Mouse (Mus musculus): ENCODE measurements at regions not wholly inside any gene's neighbourhood (a gene's known extent, or its start where the extent isn't known, plus 50 kb on each side); places are given as distances from the start of the nearest gene placed in this dataset.
"Not testable (repeated sequence)": the region's sequence is repeated elsewhere in the genome, so short reads cannot be mapped to it uniquely, and the experiment has no call there.

GRCm38 (mm10) chr3:152040751-152041150 is 125.3 kb downstream of the Gipc2 start:
- DNase-seq = no peak

DNA sequence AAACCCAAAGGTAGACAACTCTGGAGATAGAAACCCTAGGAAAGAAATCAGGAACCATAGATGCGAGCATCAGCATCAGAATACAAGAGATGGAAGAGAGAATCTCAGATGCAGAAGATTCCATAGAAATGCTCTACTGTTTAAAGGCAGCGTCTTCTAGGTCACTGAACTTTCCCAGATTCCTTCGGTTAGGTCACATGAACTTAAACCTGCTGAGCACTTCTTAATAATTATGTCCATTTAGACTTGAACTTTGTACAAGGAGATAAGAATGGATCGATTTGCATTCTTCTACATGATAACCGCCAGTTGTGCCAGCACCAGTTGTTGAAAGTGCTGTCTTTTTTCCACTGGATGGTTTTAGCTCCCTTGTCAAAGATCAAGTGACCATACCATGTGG is 129.2 kb downstream of the Gipc2 start:
- not testable (repeated sequence) for DNase-seq

GRCm38 (mm10) chr3:152035416-152035815 is 130.6 kb downstream of the Gipc2 start:
- DNase-seq = no peak

DNA sequence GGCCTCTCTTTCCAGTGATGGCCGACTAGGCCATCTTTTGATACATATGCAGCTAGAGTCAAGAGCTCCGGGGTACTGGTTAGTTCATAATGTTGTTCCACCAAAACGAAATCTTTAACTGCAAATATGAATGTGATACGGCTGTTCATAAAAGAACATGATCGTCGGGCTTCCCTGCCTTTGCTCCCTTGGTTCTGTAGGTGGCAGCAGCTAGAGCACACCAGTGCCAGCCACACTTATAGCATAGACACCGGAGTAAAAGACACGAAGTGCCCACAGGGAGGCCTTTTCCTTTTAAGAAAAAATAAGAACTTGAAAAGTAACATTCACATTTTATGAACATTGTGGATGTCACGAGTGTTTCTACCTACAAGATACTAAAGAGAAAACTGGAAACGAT is 131.3 kb downstream of the Gipc2 start:
- DNase-seq = no peak

DNA sequence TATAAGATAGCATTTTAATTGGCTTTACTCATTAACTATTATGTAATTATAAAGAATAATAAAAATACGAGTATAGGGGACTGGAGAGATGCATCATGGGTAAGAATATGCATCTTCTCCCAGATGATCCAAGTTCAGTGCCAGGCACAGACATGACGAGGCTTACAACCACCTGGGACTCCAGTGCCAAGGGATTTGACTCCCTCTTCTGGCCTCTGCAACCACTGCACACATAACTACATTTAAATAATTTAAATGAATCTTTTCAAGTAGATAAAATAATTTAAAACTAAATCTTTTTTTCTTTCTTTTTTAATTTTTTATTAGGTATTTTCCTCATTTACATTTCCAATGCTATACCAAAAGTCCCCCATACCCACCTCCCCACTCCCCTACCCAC is 131.8 kb downstream of the Gipc2 start:
- DNase-seq = no peak

GRCm38 (mm10) chr3:152032663-152033318 is 133.2 kb downstream of the Gipc2 start:
- no peak for DNase-seq

- no peak for DNase-seq
These were observed 137.3 kb downstream of the Gipc2 start for GRCm38 (mm10) chr3:152028695-152029094.

DNA sequence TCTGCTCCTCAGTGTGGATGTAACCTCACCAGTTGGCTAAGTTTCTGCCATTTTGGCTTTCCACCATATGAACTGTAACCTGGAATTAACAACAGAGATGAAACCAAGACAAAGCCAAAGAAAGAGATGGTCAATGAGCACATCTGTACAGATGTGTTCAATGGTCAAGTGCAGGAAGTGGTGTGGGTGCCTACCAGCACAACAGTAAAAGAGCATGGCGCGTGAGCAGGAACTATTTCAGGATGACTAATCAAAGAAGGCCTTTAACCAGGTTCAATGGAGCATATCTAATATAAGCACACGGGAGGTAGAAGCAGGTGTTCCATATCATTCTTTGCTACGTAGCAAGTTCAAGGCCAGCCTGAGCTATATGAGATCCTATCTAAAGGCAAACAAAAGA is 140.0 kb downstream of the Gipc2 start:
- DNase-seq = no peak

DNA sequence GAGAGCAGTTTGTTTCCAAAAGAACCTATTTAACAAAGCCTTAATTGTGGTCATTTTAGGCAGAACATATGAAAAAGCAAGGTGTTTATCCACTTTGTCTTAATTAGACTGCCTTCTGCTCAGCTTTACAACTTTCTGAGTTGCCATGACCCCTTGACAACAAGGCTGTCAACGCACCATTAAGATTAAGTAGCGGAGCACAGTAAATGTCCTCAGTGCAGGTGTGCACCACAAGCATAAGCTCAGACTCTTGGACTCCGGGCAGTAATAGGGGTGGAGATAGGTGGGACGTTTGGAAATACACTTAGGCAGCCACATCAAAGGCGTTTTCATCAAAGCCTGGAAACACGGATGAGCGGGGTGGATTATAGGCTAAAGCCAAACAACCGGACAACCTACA is 140.9 kb downstream of the Gipc2 start:
- DNase-seq = no peak

DNA sequence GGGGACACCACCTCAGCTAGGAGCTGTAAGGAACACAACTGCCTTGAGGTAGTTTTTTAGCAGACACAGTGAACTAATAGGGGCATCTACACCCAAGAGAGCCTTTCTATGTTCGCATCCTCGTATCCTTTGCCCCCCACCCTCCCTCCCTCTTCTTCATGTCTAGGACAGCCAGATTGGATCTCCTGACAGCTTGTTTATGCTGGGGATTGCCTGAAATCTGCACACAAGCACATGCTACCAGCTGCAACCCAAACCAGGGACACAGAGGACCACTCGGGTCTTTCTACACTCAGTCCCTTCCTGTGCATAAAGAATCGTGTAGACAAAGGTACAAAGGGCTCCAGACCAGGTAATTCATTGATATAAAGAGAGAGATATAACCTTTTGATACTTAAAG is 159.3 kb downstream of the Gipc2 start:
- DNase-seq = no peak

DNA sequence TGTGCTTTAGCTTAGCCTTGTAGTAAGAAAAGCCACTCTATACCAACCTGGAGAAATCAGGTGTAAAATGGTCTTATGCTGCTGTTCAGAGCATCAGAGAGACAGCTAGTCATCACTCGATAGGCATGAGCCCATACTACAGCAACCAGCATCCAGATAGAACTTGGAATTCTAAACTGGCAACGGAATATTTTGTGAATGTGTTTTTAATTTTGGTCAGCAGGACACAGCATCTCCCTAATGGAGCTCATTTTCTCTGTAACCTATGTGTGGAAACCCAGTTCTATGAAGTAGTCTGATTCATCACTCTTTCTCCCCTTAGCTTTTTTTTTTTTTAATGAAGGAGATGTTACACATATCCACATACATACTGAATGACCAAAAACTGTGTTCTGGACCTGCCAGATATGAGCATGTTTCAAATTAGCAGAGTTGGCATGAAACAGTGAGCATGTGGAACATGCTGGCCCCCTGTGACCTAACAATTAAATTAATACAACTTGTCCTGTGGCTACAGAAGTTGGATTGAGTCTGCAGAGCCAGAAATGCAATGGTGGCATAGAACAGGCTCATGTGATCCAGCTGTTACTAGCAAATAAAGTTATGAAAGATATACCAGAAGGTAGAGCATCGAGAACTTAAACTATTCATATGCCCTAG is 160.5 kb downstream of the Gipc2 start:
- no peak for DNase-seq

DNA sequence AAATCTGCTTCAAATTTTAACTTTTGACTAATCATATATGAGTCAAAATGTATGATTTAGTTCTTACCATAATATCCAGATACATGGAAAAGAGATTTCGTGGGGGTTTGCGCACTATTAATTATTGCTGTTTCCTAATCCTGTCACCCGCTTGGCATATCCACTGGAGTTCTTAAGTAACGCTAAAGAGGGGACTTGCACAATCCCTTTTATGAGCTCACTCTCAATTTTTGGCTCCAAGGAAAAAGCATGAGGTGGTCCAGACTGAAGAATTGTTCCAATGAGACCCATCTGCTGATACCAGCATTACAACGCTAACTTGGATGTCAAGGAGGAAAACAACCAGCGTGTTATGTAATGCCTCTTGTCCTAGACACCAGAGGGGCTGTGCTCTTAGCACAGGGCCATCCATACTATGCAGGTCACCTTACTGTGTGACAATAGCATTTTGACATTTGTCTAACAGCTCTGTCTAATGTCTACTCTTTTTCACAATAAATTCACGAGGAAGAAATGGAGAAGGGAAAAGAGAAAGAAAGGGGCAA is 161.5 kb downstream of the Gipc2 start:
- DNase-seq = no peak

DNA sequence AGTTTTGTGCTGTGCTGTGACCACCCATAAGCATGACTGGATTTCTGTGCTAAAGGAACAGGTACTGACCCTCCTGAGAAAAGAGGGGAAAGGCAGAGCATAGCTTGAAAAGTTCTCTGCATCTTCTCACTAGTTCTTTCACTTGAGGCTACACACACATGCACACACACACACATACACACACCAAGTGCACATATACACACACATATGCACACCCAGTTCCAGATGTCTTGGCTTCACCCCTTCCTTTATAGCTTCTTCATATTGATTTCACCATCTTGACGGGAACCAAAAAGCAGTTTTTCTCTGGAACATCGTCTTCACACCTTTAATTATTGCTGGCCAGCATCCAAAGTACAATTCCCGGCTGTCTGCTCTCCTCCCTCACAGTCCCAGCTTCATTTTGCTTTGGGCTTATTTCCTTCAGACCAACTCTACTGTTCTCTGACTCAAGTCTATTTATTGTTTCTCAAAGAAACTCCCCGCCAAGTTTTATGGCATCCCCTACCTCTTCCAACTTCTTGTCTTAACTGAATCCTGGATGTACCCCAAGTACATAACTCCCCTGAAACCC is 160.2 kb upstream of the Ptgfr start:
- no peak for DNase-seq

DNA sequence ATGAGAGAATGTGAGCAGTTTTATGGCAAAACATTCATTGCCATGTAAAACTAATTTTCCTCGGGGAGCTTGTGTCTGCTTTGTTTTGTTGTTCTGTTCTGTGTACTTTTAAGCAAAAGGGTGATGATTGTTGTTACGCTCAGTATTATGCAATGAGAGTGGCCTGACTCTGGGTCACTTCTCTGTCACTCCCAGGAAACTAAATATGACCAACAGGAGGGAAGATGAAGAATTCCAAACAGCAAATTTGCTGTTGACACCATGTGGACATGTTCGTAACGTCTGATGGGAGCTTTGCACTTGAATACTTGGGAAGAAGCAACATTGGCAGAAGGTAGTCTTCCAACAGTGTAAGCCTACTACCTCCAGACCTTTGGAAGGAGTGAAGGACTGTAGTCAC is 159.7 kb upstream of the Ptgfr start:
- DNase-seq = no peak

GRCm38 (mm10) chr3:151988221-151988620 is 150.8 kb upstream of the Ptgfr start:
- DNase-seq = no peak

- DNase-seq = no peak
These were observed 140.7 kb upstream of the Ptgfr start for GRCm38 (mm10) chr3:151978136-151978535.

GRCm38 (mm10) chr3:151977651-151978050 is 140.2 kb upstream of the Ptgfr start:
- no peak for DNase-seq

DNA sequence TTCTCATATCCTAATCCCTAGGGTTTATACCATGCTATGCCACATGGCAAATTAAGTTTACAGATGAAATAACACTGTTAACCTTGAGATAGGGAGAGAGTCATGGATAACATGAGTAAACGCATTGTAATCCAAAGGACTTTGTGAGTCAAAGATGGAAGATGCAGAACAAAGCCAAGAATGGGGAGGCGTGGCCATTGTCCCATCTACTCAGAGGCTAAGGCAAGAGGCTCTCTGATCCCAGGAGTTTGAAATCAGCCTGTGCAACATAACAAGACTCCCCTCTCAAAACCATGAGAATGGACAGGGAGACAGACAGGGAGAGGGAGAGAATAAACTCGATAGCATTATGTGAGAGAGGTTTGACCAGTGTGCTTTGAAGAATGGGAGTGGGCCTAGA is 112.4 kb upstream of the Ptgfr start:
- DNase-seq = no peak

- no peak for DNase-seq
These were observed 110.7 kb upstream of the Ptgfr start for GRCm38 (mm10) chr3:151948015-151948645.

DNA sequence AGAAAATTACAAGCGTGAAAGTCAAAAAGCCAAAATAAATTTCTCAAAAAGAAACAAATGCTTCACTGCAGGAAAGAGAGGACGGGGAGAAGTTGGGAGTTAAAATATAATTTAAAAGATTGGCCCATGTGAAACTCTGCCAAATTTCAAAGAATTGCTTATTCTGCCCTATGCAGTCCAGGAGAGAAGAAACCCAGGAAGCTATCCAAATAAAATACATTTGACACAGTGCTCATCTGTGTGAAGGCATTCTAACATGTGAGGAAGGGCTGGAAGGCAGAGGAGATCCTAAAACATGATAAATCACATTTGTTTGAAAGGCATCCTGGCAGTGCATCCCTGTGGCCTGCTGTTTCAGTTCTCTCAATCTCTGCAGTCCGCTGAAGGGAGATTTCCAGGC is 108.5 kb upstream of the Ptgfr start:
- DNase-seq = no peak

DNA sequence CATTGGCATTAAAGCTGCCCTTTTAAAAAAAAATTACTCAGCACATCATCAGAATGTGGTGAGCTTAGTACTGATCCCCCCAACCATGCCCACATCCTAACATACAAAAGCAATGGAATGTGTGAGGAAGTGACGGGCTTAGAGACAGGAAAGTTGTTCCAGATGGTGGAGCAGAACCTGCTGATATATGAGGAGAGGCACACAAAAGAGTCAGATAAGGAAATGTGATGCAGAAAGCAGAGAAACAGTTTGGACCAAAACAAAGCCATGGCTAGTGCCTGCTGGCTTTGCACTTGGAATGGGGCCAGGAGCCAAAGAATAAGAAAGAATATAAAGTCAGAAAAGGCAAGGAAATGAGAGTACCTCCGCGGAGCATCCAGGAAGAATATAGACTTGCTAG is 106.1 kb upstream of the Ptgfr start:
- DNase-seq = no peak

GRCm38 (mm10) chr3:151938472-151939029 is 101.1 kb upstream of the Ptgfr start:
- no peak for DNase-seq

DNA sequence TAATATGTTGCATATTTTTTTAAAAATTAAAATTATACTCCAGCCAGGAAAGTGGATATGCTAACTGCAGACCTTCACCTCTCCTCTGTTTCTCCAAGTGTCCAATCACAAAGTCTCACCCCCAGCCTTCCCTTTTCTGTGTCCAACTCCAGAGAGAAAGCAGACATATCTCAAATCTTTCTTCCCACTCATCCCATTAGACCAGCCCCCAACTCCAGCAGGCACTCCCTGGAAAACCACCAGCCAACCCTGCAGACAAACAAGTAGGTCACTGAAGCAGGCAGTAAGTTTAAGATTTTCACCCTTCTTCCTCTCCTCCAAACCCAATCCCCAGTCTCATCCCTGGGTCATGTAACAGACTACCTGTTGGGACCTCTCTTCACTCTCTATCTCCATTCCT is 94.2 kb upstream of the Ptgfr start:
- DNase-seq = no peak

DNA sequence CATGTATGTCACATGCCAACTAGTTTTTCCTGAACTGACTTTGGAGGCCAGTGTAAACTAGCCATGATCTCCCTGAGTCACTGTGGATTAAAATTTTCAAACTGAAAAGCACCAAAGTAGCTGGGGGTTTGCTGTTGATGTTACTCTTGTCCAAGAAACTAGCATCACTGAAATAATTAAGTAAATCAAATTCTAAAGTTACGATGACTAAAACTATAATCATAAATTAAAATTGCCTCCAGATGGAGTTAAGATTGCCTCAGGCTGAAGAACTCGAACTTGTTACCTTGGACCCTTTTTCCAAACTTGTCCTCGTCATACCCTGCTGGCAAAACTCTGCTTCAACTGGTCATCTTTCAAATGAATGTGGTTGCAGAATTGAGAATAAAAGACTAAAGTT is 93.7 kb upstream of the Ptgfr start:
- no peak for DNase-seq
